Mouse (Mus musculus): ENCODE data around the gene Vps36.

Vps36 gene

DNA sequence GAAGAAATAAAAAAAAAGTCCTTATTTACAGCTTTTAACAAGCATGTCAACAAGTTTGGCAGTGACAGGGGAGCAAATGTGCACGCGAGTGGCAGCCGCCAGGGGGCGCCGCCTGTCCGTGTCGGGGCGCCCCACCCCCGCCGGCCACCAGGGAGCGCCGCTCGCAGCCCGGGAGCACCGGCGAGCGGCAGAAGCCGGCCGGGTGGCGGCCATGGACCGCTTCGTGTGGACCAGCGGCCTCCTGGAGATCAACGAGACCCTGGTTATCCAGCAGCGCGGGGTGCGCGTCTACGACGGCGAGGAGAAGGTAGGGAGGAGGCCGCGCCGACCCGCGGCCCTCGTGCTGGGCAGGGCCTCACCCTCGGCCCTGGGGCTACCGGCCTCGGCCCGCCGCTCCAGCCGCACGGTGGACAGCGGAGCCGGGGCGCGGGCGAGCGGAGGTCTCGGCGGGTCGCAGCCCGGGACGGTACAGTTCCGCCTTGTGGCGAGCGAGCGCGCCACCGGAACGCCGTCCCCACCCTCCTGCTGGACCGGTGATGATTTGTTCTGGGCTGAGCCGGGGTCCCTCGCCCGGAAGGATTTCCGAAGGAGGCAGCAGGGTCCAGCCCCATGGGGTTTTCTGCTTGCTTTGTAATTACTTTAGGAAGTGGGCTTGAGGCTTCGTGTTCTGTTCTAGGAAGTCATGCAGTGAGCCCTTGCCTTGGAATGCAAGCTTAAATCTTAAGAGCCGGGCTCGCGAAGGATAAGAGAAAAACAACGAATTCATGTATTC is at the start of gene Vps36:
Vps36 (plus strand) TSS at position 150 of the 772 bp plus-strand sequence.
- peak; percentile 83 for DNase-seq (ENCODE audit: low read depth, low spot score)

DNA sequence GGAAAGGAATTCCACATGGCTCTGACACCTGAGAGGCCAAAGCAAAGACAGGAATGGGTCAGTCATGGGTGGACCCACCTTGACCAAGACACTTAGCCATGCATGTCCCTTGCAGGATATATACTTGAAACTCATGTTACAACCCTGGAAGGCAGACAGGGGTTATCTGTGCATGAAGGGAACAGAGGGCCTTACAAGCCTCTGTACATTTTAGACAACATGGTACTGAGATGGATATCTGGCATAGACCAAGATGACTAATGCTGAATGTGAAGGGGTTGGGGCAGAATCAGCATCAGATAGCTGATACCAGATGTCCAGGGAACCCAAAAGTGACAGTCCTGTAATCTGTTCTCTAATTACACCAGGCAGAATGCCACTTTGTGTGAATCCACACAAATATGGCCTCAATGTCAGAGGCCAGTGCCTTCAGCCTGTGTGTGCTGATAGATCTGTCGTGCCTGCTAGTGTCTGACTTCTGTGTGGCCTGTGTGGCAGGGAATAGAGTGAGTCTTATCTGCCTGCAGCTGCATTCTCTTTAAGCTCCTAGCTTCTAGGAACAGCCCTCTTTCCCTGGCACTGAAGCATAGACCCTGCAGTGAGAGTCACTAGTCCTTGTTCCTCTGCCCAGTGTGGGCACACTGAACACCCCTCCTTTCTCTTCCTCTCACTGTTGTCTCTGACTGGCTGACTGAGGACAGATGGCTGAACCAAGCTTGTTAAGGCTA is 48.7 kb upstream of the Vps36 start:
- peak; percentile 31 for DNase-seq (ENCODE audit: low read depth, low spot score)

- no peak for DNase-seq (ENCODE audit: low read depth, low spot score)
Measured at GRCm38 (mm10) chr8:22145831-22146230, 46.8 kb upstream of the Vps36 start.

GRCm38 (mm10) chr8:22147706-22148366 is 44.8 kb upstream of the Vps36 start:
- no peak for DNase-seq (ENCODE audit: low read depth, low spot score)

- DNase-seq (ENCODE audit: low read depth, low spot score): no peak
Measured at GRCm38 (mm10) chr8:22148367-22148740, 44.3 kb upstream of the Vps36 start.

- no peak for DNase-seq (ENCODE audit: low read depth, low spot score)
Measured at GRCm38 (mm10) chr8:22149643-22150344, 42.8 kb upstream of the Vps36 start.

DNA sequence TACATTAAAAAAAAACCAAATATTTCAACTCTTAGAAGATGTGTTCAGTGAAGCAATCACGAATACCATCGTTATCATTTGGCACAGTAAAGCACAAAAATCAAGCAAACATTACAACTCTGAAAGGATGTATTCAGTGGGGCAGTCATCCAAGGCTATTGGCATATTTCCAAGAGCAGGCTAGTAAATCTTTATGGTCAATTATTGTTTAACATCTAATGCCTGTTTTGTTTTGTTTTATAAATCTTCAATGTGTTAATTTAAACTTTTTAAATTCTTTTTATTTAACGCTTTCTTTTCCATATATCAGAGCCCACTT is 42.3 kb upstream of the Vps36 start:
- DNase-seq (ENCODE audit: low read depth, low spot score): no peak

- no peak for DNase-seq (ENCODE audit: low read depth, low spot score)
Measured at GRCm38 (mm10) chr8:22162206-22162605, 30.4 kb upstream of the Vps36 start.

DNA sequence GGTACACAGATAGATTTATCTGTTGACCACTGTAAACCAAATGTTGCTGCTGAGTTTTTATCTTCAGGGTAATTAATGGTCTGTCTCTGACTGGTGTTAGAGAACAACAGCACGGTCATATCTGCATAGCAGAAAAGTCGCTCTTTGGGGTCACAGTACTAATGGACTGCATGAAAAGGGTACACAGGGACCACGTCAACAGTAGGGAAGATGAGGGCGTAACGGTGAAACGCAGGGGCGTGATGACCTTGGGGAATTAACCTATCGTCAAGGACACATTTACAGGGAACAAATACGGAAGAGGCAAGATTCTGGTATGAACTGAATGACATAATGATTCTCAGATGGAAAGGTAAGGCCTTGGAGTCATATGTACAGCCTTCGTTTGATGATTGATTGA is 28.2 kb upstream of the Vps36 start:
- DNase-seq (ENCODE audit: low read depth, low spot score): no peak

GRCm38 (mm10) chr8:22165251-22166079 is 27.1 kb upstream of the Vps36 start:
- DNase-seq (ENCODE audit: low read depth, low spot score): peak; percentile 14

DNA sequence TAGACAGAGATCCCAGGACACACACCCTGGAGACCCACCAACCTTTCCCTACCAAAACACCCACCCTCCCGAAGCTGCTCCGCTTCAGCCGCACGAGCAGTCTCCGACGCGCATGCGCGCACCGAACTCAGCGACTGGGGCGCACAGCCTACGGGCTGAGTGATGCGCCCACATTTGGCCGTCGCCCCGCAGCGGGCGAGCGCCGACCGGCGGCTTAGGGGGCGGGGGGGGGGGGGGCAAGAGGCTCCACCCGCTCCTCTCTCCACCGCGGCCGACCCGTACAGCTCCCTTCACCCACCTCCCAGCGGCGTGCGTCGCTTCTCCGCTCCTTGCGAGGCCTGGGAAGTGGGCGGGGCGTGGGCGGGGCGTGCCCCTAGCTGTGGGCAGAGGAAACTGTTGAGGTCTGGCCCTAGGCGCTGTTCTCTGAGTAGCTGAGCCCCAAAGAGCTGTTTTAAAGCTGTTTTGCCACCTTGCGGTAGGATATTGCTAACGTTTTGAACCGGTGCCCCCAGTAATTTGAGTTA is 26.5 kb upstream of the Vps36 start, which contains the start of gene Nek3:
Nek3 (minus strand) TSS at position 356 of the 524 bp plus-strand sequence.
- peak; percentile 96 for DNase-seq (ENCODE audit: low read depth, low spot score)

- no peak for DNase-seq (ENCODE audit: low read depth, low spot score)
Measured at GRCm38 (mm10) chr8:22169167-22169566, 23.4 kb upstream of the Vps36 start.

DNA sequence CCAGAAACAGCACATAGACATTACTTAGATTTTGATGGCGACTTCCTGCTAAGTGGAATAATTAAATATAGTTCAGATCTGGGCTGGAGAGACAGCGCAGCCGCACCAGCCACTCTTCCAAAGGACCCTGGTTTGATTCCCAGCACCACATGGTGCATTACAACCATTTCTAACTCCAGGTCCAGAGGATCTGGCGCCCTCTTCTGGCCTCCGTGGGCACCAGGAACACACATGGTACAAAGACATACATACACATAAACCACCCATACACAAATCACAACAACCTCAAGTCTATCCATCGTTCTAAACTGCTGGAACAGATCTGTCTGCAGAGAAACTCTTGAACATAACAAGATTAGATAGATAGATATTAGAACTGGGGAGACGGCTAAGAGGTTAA is 16.6 kb upstream of the Vps36 start:
- DNase-seq (ENCODE audit: low read depth, low spot score): no peak

DNA sequence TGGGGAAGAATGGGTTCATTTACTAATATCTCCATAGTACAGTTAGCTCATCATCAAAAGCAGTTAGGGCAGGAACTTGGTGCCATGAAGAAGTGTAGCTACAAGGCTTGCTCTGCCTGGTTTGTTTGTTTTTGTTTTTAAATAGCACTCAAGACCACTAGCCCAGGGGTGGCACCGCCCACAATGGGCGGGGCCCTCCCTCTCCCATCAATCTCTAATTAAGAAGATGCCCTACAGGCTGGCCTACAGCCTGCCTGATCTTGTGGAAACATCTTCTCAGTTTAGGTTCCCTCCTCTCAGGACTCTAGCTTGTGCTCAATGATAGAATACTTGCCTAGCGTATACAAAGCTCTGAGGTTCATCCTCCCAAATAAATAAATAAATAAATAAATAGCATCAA is 7.7 kb upstream of the Vps36 start:
- peak; percentile 70 for DNase-seq (ENCODE audit: low read depth, low spot score)

- DNase-seq (ENCODE audit: low read depth, low spot score): peak; percentile 93
Measured at GRCm38 (mm10) chr8:22185431-22186397, 6.9 kb upstream of the Vps36 start, which contains the start of gene Ckap2. TSS of gene Ckap2 (minus strand) at chr8:22185819.

GRCm38 (mm10) chr8:22193432-22194010 is 912 bp downstream of the Vps36 start:
- DNase-seq (ENCODE audit: low read depth, low spot score): no peak

- DNase-seq (ENCODE audit: low read depth, low spot score): no peak
Measured at GRCm38 (mm10) chr8:22197914-22198313, 5.3 kb downstream of the Vps36 start.

DNA sequence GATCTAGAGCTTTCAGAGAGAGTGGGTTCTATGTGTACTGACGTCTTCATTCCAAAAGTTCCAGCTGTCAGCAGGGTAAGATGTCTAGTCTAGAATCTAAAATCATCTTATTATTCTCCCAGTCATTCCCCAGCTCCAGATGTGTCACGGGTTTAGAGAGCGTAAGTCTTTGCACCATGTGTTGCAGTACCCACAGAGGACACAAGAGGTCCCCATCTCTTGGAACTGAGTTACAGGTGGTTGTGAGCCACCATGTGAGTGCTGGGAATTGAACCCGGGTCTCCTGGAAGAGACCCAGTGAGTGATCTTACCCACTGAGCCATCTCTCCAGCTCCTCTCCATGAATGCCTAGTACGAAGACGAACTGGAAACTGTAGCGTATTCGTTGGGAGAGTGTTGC is 6.9 kb downstream of the Vps36 start:
- peak; percentile 33 for DNase-seq (ENCODE audit: low read depth, low spot score)

DNA sequence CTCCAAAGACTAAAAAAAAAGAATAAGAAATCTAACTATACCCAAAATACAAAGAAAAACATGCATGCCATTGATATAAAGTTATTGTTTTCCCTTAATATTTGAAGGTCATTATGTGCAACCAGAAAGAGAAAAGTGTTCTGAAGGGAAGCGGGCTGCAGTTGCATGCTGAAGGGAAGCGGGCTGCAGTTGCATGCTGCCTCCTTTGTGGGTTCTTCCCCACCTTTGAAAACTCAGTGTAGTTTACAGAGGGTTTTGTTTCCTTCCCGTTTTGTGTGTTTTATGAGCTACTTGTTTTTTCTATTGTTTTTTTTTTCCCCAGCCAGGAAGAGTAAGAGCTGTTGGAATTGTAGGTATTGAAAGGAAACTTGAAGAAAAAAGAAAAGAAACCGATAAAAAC is 14.9 kb downstream of the Vps36 start:
- DNase-seq (ENCODE audit: low read depth, low spot score): no peak
